In genomic region chr5:148522378-148522777, GRCm38 (mm10) we compare ENCODE assay signal across 28 mouse cellular contexts.
"Had no signal": no experiment of that assay in that cellular context is flagged by ENCODE, and none has a peak within 500 bp of the region (broad histone marks: within the 10 kb centered on the region; RNA-seq: fewer than 3 reads in every experiment).

No protein-coding gene starts in this region.

- H3K27ac ChIP-seq: embryonic facial prominence, embryonic 10.5 days; embryonic facial prominence, embryonic 12.5 days; embryonic facial prominence, embryonic 13.5 days; embryonic facial prominence, embryonic 15.5 days; forebrain, embryonic 10.5 days; forebrain, embryonic 12.5 days; forebrain, embryonic 13.5 days; forebrain, embryonic 15.5 days; gastrocnemius, adult 2 months had no signal

- H3K9me3 ChIP-seq: embryonic facial prominence, embryonic 10.5 days; embryonic facial prominence, embryonic 12.5 days; embryonic facial prominence, embryonic 13.5 days; embryonic facial prominence, embryonic 15.5 days; forebrain, embryonic 10.5 days; forebrain, embryonic 12.5 days; forebrain, embryonic 13.5 days; forebrain, embryonic 15.5 days had no signal

- H3K36me3 ChIP-seq: embryonic facial prominence, embryonic 10.5 days; embryonic facial prominence, embryonic 12.5 days; embryonic facial prominence, embryonic 13.5 days; embryonic facial prominence, embryonic 15.5 days; forebrain, embryonic 10.5 days; forebrain, embryonic 12.5 days; forebrain, embryonic 15.5 days had no signal

- H3K9ac ChIP-seq: embryonic facial prominence, embryonic 12.5 days; embryonic facial prominence, embryonic 13.5 days; embryonic facial prominence, embryonic 15.5 days; forebrain, embryonic 12.5 days; forebrain, embryonic 13.5 days; forebrain, embryonic 15.5 days; forebrain, postnatal 0 days had no signal

- H3K27me3 ChIP-seq: embryonic facial prominence, embryonic 12.5 days; embryonic facial prominence, embryonic 13.5 days; embryonic facial prominence, embryonic 15.5 days; forebrain, embryonic 12.5 days; forebrain, embryonic 13.5 days; forebrain, embryonic 15.5 days had no signal

- ATAC-seq: forebrain, embryonic 13.5 days; forebrain, embryonic 14.5 days; forebrain, embryonic 15.5 days; forebrain, embryonic 16.5 days; forebrain, postnatal 0 days had no signal

- DNase-seq: cerebellum, adult 2 months; cerebellum, adult 8-10 months; cerebellum, adult 9-10 months; cerebellum, adult 9-11 months; cerebellum, postnatal 10 days; cerebellum, postnatal 14 days; cerebellum, postnatal 25 days; cerebellum, postnatal 36 days; embryo, embryonic 11 days; forebrain, postnatal 0 days; gastrocnemius, adult 2 months; gastrocnemius, postnatal 10 days; gastrocnemius, postnatal 14 days; gastrocnemius, postnatal 25 days; gastrocnemius, postnatal 36 days; heart, adult 11 months; heart, adult 18-20 months had no signal

- H3K4me3 ChIP-seq: embryonic facial prominence, embryonic 10.5 days; embryonic facial prominence, embryonic 12.5 days; embryonic facial prominence, embryonic 13.5 days; embryonic facial prominence, embryonic 15.5 days; erythroblast, embryonic 14.5 days; forebrain, embryonic 10.5 days; forebrain, embryonic 12.5 days; forebrain, embryonic 13.5 days; forebrain, embryonic 15.5 days; gastrocnemius, adult 2 months had no signal

- H3K4me2 ChIP-seq: embryonic facial prominence, embryonic 12.5 days; embryonic facial prominence, embryonic 13.5 days; embryonic facial prominence, embryonic 15.5 days; forebrain, embryonic 12.5 days; forebrain, embryonic 13.5 days; forebrain, embryonic 15.5 days had no signal
